Mouse (Mus musculus): Measurements from ENCODE around the gene Zp3r.
A peak's percentile ranks its signal among the peaks of the same experiment; 100 is the strongest.

GRCm38 (mm10) chr1:130547674-130548429, 81.6 kb downstream of the Zp3r start:
- no peak for TF ChIP-seq POLR2A (IDR thresholded peaks at IDR 0.05; ENCODE audit: low read depth, low read length)
- TF ChIP-seq CTCF (conservative IDR thresholded peaks at IDR 0.05; ENCODE audit: insufficient read depth, insufficient read length, low read depth, low read length), result peak; percentile 75

Data from kidney, adult 2 months (tissue).